ENCODE assay signal across 14 mouse cellular contexts in genomic region chr11:43452266-43452665, GRCm38 (mm10). TPM values are rescaled to one million over a fixed set of nuclear protein-coding genes. Genes with fewer than 3 reads are reported as not detected.
DNase-seq lines count a peak whose midpoint lies in the region; ATAC-seq and TF ChIP-seq lines count a peak whose summit lies in the region.
"Had no signal": no experiment of that assay in that cellular context is flagged by ENCODE, and none has a peak within 500 bp of the region (broad histone marks: within the 10 kb centered on the region; RNA-seq: fewer than 3 reads in every experiment).

No protein-coding gene starts in this region.

- TF ChIP-seq CTCF in heart, postnatal 0 days (IDR thresholded peaks at IDR 0.05; ENCODE audit: low read depth): peak; percentile 40
- peak; percentile 31; the same call in 1 of the 2 replicates for TF ChIP-seq CTCF in liver, postnatal 0 days (IDR thresholded peaks at IDR 0.05; ENCODE audit: low read depth)
- TF ChIP-seq CTCF in CH12.LX (conservative IDR thresholded peaks at IDR 0.05 in 1 of 2, IDR thresholded peaks at IDR 0.05 in 1 of 2; ENCODE audit: low read depth in 2 of 2, low read length in 2 of 2): peak in 1 of 2 experiments; percentile 27; a peak in 1 of 4 replicates

- no peaks in the 10 kb centered on the region for H3K9me3 ChIP-seq in heart, postnatal 0 days (replicated peaks; ENCODE audit: control insufficient read depth, low read length)
- no peaks in the 10 kb centered on the region for H3K9me3 ChIP-seq in liver, postnatal 0 days (ENCODE audit: low read length)
- no peaks in the 10 kb centered on the region for H3K9me3 ChIP-seq in liver, embryonic 11.5 days (ENCODE audit: control insufficient read depth, low read length)
- H3K9me3 ChIP-seq in CH12.LX (replicated peaks; ENCODE audit: low read length): peaks cover 5% of the 10 kb centered on the region
- H3K9me3 ChIP-seq: heart, embryonic 13.5 days; midbrain, embryonic 15.5 days had no signal

- DNase-seq in heart, postnatal 0 days (ENCODE audit: low spot score): no peak
- no peak for DNase-seq in heart, postnatal 25 days (ENCODE audit: low spot score)
- DNase-seq in liver, postnatal 0 days: no peak
- no peak for DNase-seq in liver, embryonic 11.5 days (ENCODE audit: low spot score)
- DNase-seq in CH12.LX (ENCODE audit: extremely low read depth): no peak
- no peak for DNase-seq in retina, postnatal 1 day
- DNase-seq: adrenal gland, postnatal 10 days; cerebellum, adult 8-10 months; kidney, adult 9 months had no signal

- H3K36me3 ChIP-seq in heart, postnatal 0 days (replicated peaks; ENCODE audit: control insufficient read depth, insufficient read depth, low read length): peaks cover 2% of the 10 kb centered on the region; the same call in 1 of the 2 replicates
- H3K36me3 ChIP-seq in liver, postnatal 0 days (replicated peaks; ENCODE audit: insufficient read depth, low read length): peaks cover 2% of the 10 kb centered on the region
- peaks cover 2% of the 10 kb centered on the region; the same call in 1 of the 2 replicates for H3K36me3 ChIP-seq in liver, embryonic 11.5 days (ENCODE audit: control insufficient read depth, insufficient read depth, low read length)
- peaks cover 4 to 13% of the 10 kb centered on the region in 2 experiments for H3K36me3 ChIP-seq in CH12.LX (replicated peaks in 1 of 2; ENCODE audit: control insufficient read depth in 1 of 2, insufficient read depth in 1 of 2, low read length in 1 of 2)
- H3K36me3 ChIP-seq: midbrain, embryonic 15.5 days had no signal

- H3K27me3 ChIP-seq in heart, postnatal 0 days (ENCODE audit: control insufficient read depth, insufficient read depth, low read length): no peaks in the 10 kb centered on the region
- H3K27me3 ChIP-seq in liver, postnatal 0 days (ENCODE audit: insufficient read depth, low read length): no peaks in the 10 kb centered on the region
- H3K27me3 ChIP-seq in liver, embryonic 11.5 days (replicated peaks; ENCODE audit: control insufficient read depth, insufficient read depth, low read length): no peaks in the 10 kb centered on the region
- no peaks in the 10 kb centered on the region for H3K27me3 ChIP-seq in CH12.LX (replicated peaks)
- H3K27me3 ChIP-seq: heart, embryonic 13.5 days; midbrain, embryonic 15.5 days had no signal

- H3K4me1 ChIP-seq in heart, postnatal 0 days (ENCODE audit: control insufficient read depth, insufficient read depth): no peaks in the 10 kb centered on the region
- H3K4me1 ChIP-seq in liver, postnatal 0 days (ENCODE audit: insufficient read depth): no peaks in the 10 kb centered on the region
- H3K4me1 ChIP-seq in liver, embryonic 11.5 days (replicated peaks; ENCODE audit: control insufficient read depth, insufficient read depth, low read length): no peaks in the 10 kb centered on the region
- H3K4me1 ChIP-seq in CH12.LX (ENCODE audit: control insufficient read depth in 1 of 2, insufficient read depth in 2 of 2): 0 out of 4 replicates have a peak, but pooled peaks cover 0 to 3% of the 10 kb centered on the region in 2 experiments
- H3K4me1 ChIP-seq: heart, embryonic 13.5 days; midbrain, embryonic 15.5 days had no signal

- TF ChIP-seq EP300 in heart, postnatal 0 days (IDR thresholded peaks at IDR 0.05; ENCODE audit: low read depth): no peak
- no peak for TF ChIP-seq EP300 in liver, postnatal 0 days (IDR thresholded peaks at IDR 0.05; ENCODE audit: low read depth)
- no peak for TF ChIP-seq EP300 in CH12.LX (IDR thresholded peaks at IDR 0.05; ENCODE audit: low read length)

- no peak for TF ChIP-seq POLR2A in CH12.LX (IDR thresholded peaks at IDR 0.05; ENCODE audit: low read depth, low read length)

- intact Hi-C loops in heart, postnatal 25 days (cut with DNase I): loop anchor here (1.0 kb wide), 1 partner anchor 40 kb away; no protein-coding TSS in a partner anchor

- dilution Hi-C loops in CH12.LX (cut with MboI; ENCODE audit: extremely low pct_ligation_motif_present, extremely low pct_unique_long_range_greater_than_20kb, low sequenced_read_pairs): no loop called here

- H3K4me2 ChIP-seq in heart, postnatal 0 days (ENCODE audit: low read depth, low read length): no peak overlapping the region
- H3K4me2 ChIP-seq in liver, postnatal 0 days (ENCODE audit: low read depth, low read length): no peak overlapping the region
- no peak overlapping the region for H3K4me2 ChIP-seq in liver, embryonic 11.5 days
- no peak overlapping the region for H3K4me2 ChIP-seq in CH12.LX (ENCODE audit: insufficient read depth, low read depth, poor library complexity, severe bottlenecking)
- H3K4me2 ChIP-seq: heart, embryonic 13.5 days; midbrain, embryonic 15.5 days had no signal

- H3K79me2 ChIP-seq in CH12.LX (replicated peaks; ENCODE audit: control insufficient read depth, extremely low read depth, insufficient read depth, poor library complexity, severe bottlenecking): no peaks in the 10 kb centered on the region

- 62% methylated on average over 2 of the region's 2 CpGs for WGBS in heart, postnatal 0 days
- 65% methylated on average over 2 of the region's 2 CpGs for WGBS in liver, postnatal 0 days (ENCODE audit: insufficient replicate concordance)
- 65% methylated on average over 2 of the region's 2 CpGs for WGBS in liver, embryonic 11.5 days

- TF ChIP-seq RAD21 in CH12.LX (IDR thresholded peaks at IDR 0.05; ENCODE audit: low read depth, low read length): peak; percentile 15

- in situ Hi-C loops in CH12.LX (cut with MboI; ENCODE audit: low pct_ligation_motif_present, low pct_unique_long_range_greater_than_20kb, low sequenced_read_pairs): no loop called here

- no peak overlapping the region for H3K9ac ChIP-seq in heart, postnatal 0 days (replicated peaks; ENCODE audit: low read depth, low read length)
- H3K9ac ChIP-seq in liver, postnatal 0 days (replicated peaks): no peak overlapping the region
- no peak overlapping the region for H3K9ac ChIP-seq in liver, embryonic 11.5 days (ENCODE audit: low read depth, low read length)
- no peak overlapping the region for H3K9ac ChIP-seq in CH12.LX (ENCODE audit: insufficient read depth, low read depth)
- H3K9ac ChIP-seq: heart, embryonic 13.5 days; midbrain, embryonic 15.5 days had no signal

- H3K4me3 ChIP-seq in heart, postnatal 0 days (ENCODE audit: low read depth, low read length): no peak overlapping the region
- no peak overlapping the region for H3K4me3 ChIP-seq in liver, postnatal 0 days (ENCODE audit: low read depth, low read length)
- H3K4me3 ChIP-seq in liver, embryonic 11.5 days (ENCODE audit: low read depth, low read length): no peak overlapping the region
- H3K4me3 ChIP-seq in CH12.LX (replicated peaks in 1 of 3; ENCODE audit: low read depth in 2 of 3, low read length in 2 of 3, poor library complexity in 1 of 3): no peak overlapping the region
- H3K4me3 ChIP-seq: heart, embryonic 13.5 days; midbrain, embryonic 15.5 days had no signal

- ATAC-seq in heart, postnatal 0 days (ENCODE audit: insufficient read depth, low read depth): no peak
- no peak for ATAC-seq in liver, postnatal 0 days
- ATAC-seq in liver, embryonic 11.5 days (replicated peaks; ENCODE audit: low FRiP score): no peak
- 0 out of 2 replicates have a peak, but pooled peaks have one; percentile 18 for ATAC-seq in common myeloid progenitor, adult 5-6 weeks (replicated peaks; ENCODE audit: low read depth, poor library complexity, severe bottlenecking)
- ATAC-seq: midbrain, embryonic 15.5 days had no signal

- H3K27ac ChIP-seq in heart, postnatal 0 days (ENCODE audit: low read depth): no peak overlapping the region
- H3K27ac ChIP-seq in liver, postnatal 0 days (ENCODE audit: low read depth): no peak overlapping the region
- H3K27ac ChIP-seq in liver, embryonic 11.5 days (ENCODE audit: low read depth, low read length): no peak overlapping the region
- H3K27ac ChIP-seq in CH12.LX (ENCODE audit: insufficient read depth, low read depth): no peak overlapping the region
- H3K27ac ChIP-seq: heart, embryonic 13.5 days; macrophage; midbrain, embryonic 15.5 days had no signal

TF ChIP-seq in CH12.LX, 34 proteins besides CTCF, POLR2A, EP300 and RAD21 (continues in another document):
- no peak for TF ChIP-seq IRF4 (IDR thresholded peaks at IDR 0.05; ENCODE audit: low read depth, low read length)
- TF ChIP-seq JUND (conservative IDR thresholded peaks at IDR 0.05; ENCODE audit: low read depth, low read length): no peak
- no peak for TF ChIP-seq RCOR1 (conservative IDR thresholded peaks at IDR 0.05; ENCODE audit: low read depth, low read length)

RNA-seq across cellular contexts. Expression of gene Slu7, which starts 18.7 kb away (rescaled TPM):
- 7.2 and 8.0 TPM in 2 replicates for total RNA-seq in heart, postnatal 0 days (2014; rRNA removed; ENCODE audit: low replicate concordance)
- 31.7 and 36.0 TPM in 2 replicates for polyA plus RNA-seq in heart, postnatal 0 days (2015; fragmentation: Nextera tagmentation; extraction: Ambion mirVana)
- total RNA-seq in heart, postnatal 25 days (2021): 10 to 100 TPM; 26.2 to 27.0 TPM
- 19.7 and 20.3 TPM in 2 replicates for polyA plus RNA-seq in liver, postnatal 0 days (2015; fragmentation: Nextera tagmentation; extraction: Ambion mirVana)
- 43.9 and 48.9 TPM in 2 replicates for polyA plus RNA-seq in liver, embryonic 11.5 days (2014; fragmentation: Nextera tagmentation; extraction: Ambion mirVana)
- 41.6 and 43.0 TPM in 2 replicates for total RNA-seq in CH12.LX (2012; rRNA removed)
- 60.3 and 68.8 TPM in 2 replicates for total RNA-seq in CH12.LX (2014; rRNA removed)
- polyA plus RNA-seq in CH12.LX (2012; ENCODE audit: insufficient read length, low read depth): 66.8 and 78.7 TPM in 2 replicates
- 86.7 and 97.6 TPM in 2 replicates for total RNA-seq in common myeloid progenitor, adult 5-6 weeks (2017)

RNA-seq across cellular contexts. Expression of gene C1qtnf2, which starts 21.8 kb away (rescaled TPM):
- 6.3 and 14.3 TPM in 2 replicates for total RNA-seq in heart, postnatal 0 days (2014; rRNA removed; ENCODE audit: low replicate concordance)
- polyA plus RNA-seq in heart, postnatal 0 days (2015; fragmentation: Nextera tagmentation; extraction: Ambion mirVana): 13.9 and 14.0 TPM in 2 replicates
- 1 to 10 TPM; 6.7 to 6.9 TPM for total RNA-seq in heart, postnatal 25 days (2021)
- polyA plus RNA-seq in liver, postnatal 0 days (2015; fragmentation: Nextera tagmentation; extraction: Ambion mirVana): 2.5 and 2.7 TPM in 2 replicates
- polyA plus RNA-seq in liver, embryonic 11.5 days (2014; fragmentation: Nextera tagmentation; extraction: Ambion mirVana): 0.82 and 1.8 TPM in 2 replicates
- total RNA-seq in CH12.LX (2012; rRNA removed) (not detected in 2 replicates), CH12.LX (2014; rRNA removed) (not detected in 2 replicates)
- not detected in 2 replicates for polyA plus RNA-seq in CH12.LX (2012; ENCODE audit: insufficient read length, low read depth)
- total RNA-seq in common myeloid progenitor, adult 5-6 weeks (2017): not detected in 2 replicates
- total RNA-seq: hematopoietic stem cell, adult 5-6 weeks had no signal
- polyA plus RNA-seq: macrophage had no signal

RNA-seq across cellular contexts. Expression of gene Pttg1, which starts 26.2 kb away (rescaled TPM):
- 78.1 and 88.3 TPM in 2 replicates for total RNA-seq in heart, postnatal 0 days (2014; rRNA removed; ENCODE audit: low replicate concordance)
- 179 and 190 TPM in 2 replicates for polyA plus RNA-seq in heart, postnatal 0 days (2015; fragmentation: Nextera tagmentation; extraction: Ambion mirVana)
- total RNA-seq in heart, postnatal 25 days (2021): 10 to 100 TPM; 64.3 to 73.1 TPM
- polyA plus RNA-seq in liver, postnatal 0 days (2015; fragmentation: Nextera tagmentation; extraction: Ambion mirVana): 61.8 and 62.5 TPM in 2 replicates
- 71.2 and 82.3 TPM in 2 replicates for polyA plus RNA-seq in liver, embryonic 11.5 days (2014; fragmentation: Nextera tagmentation; extraction: Ambion mirVana)
- total RNA-seq in CH12.LX (2012; rRNA removed): 153 and 190 TPM in 2 replicates
- total RNA-seq in CH12.LX (2014; rRNA removed): 276 and 337 TPM in 2 replicates
- 258 and 279 TPM in 2 replicates for polyA plus RNA-seq in CH12.LX (2012; ENCODE audit: insufficient read length, low read depth)
- total RNA-seq in common myeloid progenitor, adult 5-6 weeks (2017): 35.1 and 48.4 TPM in 2 replicates
